Mouse (Mus musculus) cerebellum, adult 11-12 months (tissue): Measurements from ENCODE around the gene Stk35.

ENCODE experiments used
- DNase-seq: peaks from one replicate; pipeline ENCODE4 v3.0.0; 2022

Stk35 gene

DNA sequence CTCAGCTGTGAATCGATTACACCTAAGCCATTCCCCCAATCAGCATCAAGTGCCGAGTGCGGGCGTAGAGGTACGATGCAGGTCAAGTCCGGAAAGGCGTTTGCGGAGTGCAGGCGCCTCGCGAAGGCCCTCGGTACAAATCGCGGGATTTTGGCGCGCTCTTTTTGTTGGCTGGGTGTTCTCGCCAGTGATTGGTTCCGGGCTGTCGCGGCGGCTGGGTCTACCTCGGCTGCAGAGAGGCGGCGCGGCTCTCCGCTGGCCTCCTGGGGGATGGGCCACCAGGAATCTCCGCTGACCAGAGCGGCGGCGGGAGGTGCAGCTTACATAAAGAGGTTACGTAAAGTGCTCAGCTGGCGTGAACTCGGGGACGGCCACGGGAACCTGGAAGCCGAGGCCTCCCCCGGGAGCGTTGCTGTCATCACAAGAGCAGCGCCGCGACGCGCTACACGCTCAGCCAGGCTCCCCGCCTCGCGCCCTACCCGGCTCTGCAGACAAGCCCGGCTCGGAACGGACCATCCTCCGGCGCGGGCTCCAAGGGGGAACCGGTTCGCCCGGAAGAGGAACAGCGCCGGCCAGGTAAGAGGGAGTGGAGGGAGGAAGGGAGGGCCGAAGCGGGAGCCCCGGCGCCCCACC is at the start of gene Stk35:
Gene Stk35 (plus strand): TSS at position 247 of the 633 bp plus-strand sequence.
- peak; percentile 94 for DNase-seq

DNA sequence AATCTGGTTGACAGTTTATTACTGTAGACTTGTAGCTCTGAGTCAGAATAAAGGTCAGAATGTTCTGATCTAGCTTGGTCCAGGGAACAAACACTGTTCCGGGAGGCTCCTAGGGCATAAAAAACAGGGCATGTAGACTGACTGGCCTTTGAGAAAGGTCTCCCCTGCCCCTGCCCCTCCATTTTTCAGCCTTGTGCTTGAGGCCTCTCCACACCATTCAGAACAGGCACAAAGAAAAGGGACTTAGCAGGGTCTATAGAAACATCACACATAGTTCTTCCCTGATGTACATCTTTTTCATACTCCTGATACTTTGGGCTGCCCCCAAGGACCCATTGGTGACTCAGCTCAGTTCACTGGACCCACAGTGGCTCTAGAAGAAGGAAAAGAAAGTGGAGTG is 18.3 kb upstream of the Stk35 start:
- DNase-seq: no peak

- no peak for DNase-seq
Observed at GRCm38 (mm10) chr2:129796501-129796900, 3.8 kb upstream of the Stk35 start.

DNA sequence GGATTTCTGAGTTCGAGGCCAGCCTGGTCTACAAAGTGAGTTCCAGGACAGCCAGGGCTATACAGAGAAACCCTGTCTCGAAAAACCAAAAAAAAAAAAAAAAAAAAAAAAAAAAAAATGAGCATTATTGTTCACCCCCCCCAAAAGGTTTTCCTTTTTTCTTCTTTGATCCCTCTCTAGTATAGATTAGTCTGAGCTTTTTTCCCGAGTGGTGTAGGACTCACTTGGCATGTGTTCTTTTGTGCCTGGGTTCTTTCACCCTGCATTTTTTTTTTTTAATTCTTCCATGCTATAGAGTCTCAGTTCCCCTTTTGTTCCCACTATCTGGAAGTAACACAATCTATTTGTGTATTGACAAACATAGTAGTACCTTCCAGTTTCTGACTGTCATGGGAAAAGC is 2.6 kb upstream of the Stk35 start:
- no peak for DNase-seq

DNA sequence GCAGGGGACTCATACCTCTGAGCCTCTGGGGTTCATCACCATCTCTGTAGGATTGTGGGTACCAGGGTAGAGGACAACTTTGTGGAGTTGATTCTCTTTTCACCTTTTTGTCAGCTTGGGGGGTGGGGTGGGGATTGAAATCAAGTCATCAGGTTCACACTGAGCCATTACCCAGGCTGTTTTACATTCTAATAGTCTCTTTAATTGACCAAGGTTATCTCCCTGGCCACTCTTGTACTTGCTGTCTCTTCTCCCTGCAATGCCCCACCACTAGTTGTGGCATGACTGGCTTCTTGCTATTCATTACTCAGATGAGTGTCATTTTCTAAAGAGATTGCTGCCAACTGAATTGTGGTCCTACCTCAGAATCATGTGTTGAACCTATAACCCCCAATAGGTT is 1.9 kb upstream of the Stk35 start:
- DNase-seq: no peak

GRCm38 (mm10) chr2:129800904-129801230 is 550 bp downstream of the Stk35 start:
- DNase-seq: no peak

DNA sequence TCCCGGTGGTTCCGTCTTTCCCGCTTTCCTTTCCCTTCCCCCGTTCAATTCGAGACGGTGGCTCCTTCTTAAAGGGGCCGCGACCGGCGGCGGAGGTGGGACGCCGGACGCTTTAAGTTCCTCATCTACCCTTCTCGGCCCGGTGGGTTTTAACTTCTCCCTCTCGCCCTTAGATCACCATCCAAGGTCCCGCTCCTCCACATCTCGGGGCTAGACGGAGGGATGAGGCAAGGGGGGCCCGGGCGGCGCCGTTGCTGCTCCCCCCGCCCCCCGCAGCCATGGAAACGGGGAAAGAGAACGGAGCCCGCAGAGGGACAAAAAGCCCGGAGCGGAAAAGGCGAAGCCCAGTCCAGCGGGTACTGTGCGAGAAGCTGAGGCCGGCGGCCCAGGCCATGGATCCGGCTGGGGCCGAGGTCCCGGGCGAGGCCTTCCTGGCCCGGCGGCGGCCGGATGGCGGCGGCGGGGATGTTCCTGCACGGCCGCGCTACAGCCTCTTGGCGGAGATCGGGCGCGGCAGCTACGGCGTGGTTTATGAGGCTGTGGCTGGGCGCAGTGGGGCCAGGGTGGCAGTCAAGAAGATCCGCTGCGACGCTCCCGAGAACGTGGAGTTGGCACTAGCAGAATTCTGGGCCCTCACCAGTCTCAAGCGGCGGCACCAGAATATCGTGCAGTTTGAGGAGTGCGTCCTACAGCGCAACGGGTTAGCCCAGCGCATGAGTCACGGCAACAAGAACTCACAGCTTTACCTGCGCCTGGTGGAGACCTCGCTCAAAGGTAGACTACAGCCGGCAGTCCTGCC is 1.1 kb downstream of the Stk35 start:
- DNase-seq: peak; percentile 86

GRCm38 (mm10) chr2:129805486-129805885 is 5.2 kb downstream of the Stk35 start:
- DNase-seq: no peak

GRCm38 (mm10) chr2:129806486-129806885 is 6.2 kb downstream of the Stk35 start:
- DNase-seq: no peak

- DNase-seq: no peak
Observed at GRCm38 (mm10) chr2:129810563-129810962, 10.2 kb downstream of the Stk35 start.

GRCm38 (mm10) chr2:129814033-129814432 is 13.7 kb downstream of the Stk35 start:
- no peak for DNase-seq

DNA sequence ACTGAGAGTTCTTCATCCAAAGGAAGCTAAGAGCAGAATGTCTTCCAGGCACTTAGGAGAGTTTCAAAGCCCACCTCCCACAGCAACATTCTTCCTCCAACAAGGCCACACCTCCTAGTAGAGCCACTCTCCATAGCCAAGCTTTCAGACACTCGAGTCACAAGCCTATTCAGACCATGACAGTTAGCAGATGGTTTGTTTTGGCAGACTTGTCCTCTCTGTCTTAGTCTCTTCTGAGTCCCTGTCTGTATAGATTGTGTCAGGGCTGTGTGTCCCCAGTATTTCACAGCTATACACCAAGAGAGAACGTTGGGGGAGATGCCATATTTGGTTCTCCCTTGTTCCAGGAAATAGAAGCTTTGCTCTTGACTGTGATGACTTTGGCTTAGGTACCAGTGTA is 14.8 kb downstream of the Stk35 start:
- no peak for DNase-seq

DNA sequence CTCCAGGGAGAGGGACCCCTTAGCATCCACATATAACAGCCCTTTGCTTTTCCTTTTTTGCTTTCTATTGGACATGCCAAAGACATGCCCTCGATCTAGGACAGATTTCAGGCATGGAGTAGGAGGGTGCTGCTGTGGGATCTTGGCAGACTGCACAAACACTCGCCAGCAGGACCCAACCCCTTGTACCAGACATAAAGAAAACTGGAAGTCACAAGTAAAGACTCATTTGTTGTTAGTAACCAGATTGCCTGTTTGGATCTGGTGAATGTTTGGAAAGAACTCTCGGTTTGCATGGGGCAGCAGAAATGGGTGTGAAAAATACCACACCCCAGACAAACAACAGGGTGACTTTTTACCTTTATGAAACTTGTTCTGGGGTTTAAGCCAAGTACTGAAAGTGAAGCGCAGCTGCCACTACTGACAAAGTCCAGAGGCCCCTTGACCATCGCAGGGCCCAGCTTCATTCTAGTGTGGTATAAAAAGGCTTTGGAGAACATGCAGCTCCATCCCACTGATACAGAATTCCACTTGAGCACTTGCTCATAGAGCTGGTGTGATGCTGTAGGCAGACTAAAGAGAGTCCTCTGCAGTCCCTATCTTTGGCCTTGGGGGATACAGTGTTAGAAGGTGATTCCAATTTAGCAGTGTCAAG is 17.4 kb downstream of the Stk35 start:
- no peak for DNase-seq

GRCm38 (mm10) chr2:129818868-129819267 is 18.6 kb downstream of the Stk35 start:
- DNase-seq: peak; percentile 51

- no peak for DNase-seq
Observed at GRCm38 (mm10) chr2:129819531-129819930, 19.2 kb downstream of the Stk35 start.

DNA sequence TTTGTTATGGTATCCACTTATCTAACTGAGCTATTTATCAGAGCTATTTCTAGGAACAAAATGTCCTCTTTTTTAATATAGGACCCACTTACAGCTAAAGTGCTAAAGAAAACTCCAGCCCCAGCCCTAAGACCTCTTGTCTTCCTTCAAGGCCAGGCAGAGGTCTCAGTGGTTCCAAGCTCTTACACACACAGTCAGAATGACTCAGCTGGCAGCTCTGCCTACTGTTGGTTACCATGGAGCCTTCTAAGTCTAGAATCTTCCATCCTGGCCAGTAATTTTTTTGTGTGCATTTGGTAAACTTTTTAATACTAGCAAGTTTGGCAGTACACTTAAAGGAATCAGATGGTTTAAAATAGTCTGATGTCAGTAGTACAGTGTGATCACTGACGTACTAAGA is 19.6 kb downstream of the Stk35 start:
- no peak for DNase-seq

GRCm38 (mm10) chr2:129821021-129821420 is 20.7 kb downstream of the Stk35 start:
- DNase-seq: peak; percentile 71

- DNase-seq: peak; percentile 49
Observed at GRCm38 (mm10) chr2:129821568-129821967, 21.3 kb downstream of the Stk35 start.

DNA sequence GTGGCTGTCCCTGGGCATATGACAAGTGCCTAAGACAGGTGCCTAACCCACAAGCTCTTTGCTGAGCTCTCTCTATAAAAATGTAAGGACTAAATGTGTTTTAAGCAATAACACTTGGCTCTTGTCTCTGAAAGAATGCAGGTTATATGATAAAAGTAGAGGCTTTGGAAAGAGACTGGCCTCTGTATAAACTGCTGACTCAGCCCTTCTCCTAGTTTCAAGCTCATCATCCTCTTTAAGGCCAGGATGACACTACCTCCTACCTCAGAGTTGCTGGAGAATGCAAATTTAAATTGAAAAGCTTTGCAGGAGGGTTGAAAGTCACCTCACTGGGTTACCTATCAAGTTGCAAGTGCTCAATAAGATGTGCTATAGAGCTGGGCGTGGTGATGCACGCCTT is 23.0 kb downstream of the Stk35 start:
- DNase-seq: no peak

DNA sequence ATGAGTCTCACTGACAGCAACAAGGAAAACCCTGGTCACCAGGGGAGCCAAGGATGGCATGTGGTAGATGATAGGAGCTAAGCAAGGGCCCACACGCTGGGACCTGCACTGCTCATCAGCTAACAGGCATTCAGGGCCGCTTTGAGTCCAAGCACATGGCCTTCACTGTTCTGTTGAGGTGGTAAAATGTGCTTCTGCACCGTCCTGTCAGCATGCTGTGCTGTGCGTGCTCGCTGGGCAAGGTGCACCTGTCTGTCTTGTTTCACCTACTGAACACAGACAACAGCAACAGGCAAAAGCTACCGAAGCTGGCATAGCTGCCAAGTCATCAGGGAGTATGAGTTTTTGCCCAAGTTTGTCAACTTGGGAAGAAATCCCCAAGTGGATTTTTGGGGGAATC is 23.9 kb downstream of the Stk35 start:
- DNase-seq: peak; percentile 43

- DNase-seq: no peak
Observed at GRCm38 (mm10) chr2:129826141-129826540, 25.8 kb downstream of the Stk35 start.

- DNase-seq: no peak
Observed at GRCm38 (mm10) chr2:129832993-129833392, 32.7 kb downstream of the Stk35 start.

- DNase-seq: no peak
Observed at GRCm38 (mm10) chr2:129834221-129834620, 33.9 kb downstream of the Stk35 start.

GRCm38 (mm10) chr2:129834881-129835280 is 34.6 kb downstream of the Stk35 start:
- no peak for DNase-seq
